Mouse (Mus musculus) hematopoietic multipotent progenitor cell, adult 10-12 weeks (in vitro differentiated cells): ENCODE results near the gene Asnsd1. TPM values are rescaled to one million over a fixed set of nuclear protein-coding genes. Genes with fewer than 3 reads are reported as not detected.

Experiments used
- polyA plus RNA-seq: library from polyadenylated mRNA; stranded (reverse); fragments of >175 nt; gene quantifications from 2 replicates; pipeline ENCODE4 v1.2.3, GENCODE M21; 2012; ENCODE audit warnings: low replicate concordance

The Asnsd1 gene
- polyA plus RNA-seq, result 19.9 and 28.4 TPM in 2 replicates

DNA sequence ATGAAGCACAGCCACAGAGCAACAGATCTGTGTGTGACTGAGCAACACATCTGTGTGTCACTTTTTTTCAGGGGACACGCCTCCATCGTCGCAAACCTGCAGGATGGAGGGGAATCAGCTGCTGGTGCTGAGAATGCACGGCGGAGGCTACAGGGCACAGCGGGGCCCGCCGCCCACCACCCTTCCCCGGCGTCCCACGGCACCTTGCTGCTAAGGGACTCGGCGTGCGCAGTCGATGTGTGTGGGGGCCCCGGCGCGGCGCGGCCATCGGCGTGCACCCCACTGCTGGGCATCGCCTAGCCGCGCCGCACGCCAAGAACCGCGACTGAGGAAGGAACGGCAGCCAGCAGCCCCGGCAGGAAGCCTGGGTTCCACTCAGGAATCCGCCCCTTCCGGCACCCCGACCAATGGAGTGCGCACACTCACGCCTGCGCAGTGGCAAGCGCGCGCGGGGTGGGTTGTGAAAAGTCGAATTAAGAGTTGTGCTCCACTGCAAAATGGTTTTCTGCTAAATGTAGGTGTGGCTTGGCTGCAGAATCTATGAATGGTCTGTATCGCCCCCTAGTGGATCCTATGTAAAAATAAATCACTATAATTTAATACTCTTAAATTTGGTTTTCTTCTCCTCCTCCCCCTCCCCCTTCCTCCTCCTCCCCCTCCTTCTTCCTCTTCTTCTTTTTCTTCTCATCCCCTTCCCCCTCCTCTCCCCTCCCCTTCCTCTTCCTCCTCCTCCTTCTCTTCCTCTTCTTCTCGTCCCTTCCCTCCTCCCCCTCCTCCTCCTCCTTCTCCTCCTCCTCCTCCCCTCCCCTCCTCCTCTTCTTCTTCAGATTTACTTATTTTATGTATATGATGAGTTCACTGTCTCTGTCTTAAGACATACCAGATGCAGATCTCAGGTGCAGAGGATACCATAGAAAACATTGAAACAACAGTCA is at the start of gene Asnsd1, which contains the start of the genes Asdurf and Gm28551:
TSS of gene Asnsd1 (minus strand) at position 426 of the 935 bp plus-strand sequence.
TSS of gene Asdurf (minus strand) at position 293 of the 935 bp plus-strand sequence.
TSS of gene Gm28551 (minus strand) at position 341 of the 935 bp plus-strand sequence.

DNA sequence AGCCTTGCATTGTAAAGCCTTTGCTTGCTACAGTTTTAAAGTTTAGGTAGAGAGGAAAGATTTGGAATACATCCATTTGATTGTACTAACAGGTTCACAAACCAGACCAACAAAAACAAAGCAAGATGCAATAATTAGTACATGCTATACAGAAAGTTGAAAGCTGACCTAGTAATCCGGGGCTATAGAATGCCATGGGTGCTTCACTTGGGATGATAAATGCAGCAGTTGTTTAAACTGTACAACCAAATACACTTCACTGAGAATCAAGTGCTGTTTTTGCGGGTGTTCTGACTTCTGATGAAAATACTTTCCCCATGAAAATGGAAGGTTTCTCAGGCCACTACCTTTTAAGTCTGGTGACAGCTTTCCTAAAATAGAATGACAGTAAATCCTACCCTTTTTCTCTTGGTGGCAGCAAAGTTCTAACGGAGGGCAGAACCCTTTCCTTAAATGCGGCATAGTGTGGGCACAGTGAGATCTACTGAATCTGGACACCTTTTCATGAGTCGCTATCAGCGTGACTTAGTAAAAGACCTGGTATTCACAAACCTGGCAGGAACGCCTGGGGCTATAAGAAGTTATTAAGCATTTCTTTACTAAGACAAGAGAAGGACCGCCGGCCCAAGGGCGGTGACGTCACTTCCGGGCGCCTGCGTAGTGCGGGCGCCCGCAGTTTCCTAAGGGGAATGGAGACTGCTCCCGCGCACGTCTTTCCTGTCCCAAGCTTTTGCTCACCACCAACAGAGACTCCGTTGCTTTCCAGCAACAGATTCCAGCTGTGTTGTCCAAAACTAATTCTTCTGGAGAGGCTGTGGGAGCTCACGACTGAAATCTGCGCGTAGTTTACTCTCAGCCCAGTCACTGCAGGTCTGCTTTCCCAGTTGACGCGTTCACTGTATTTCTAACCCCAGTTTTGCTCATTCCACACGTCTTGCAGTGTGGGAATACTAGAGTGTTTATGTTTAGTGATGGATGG is 39.3 kb downstream of the Asnsd1 start, which contains the start of gene Osgepl1:
TSS of gene Osgepl1 (plus strand) at position 636 of the 979 bp plus-strand sequence.

DNA sequence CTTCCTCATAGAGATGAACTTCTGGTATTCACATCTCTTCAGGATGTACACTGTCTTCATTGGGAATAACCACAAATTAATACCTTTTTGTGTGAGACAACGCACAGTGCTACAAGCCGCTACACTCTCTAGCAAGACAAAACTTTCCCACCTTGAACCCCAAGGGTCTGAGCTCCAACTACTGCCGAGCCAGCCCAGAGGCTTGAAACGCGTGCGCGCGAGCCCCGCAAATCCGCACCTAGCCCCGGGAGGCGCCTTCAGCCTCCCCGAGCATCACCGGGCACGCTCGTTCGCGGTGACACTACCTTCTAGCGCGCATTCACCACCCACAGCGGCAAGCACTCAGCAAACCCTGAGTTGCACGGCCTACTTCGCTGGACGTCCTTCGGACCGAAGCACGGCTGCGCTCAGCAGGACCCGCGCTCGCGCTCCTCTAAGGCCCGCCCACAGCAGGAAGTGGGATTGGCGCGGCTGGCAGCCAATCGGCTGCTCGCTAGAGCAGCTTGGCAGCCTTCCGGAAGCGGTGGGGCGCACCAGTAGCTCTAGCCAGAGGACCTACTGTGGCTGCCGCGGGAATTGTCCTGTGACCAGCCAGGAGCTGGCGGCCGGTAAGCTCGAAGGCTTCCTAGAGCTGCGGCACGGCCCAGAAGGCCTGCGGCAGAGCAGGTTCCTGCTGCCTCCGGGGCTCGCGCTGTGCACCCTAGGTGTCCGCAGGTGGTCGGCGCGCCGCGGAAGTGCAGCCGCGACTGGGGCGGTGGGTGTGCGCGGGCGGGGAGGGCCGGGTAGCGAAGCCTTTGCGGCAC is 55.8 kb downstream of the Asnsd1 start, which contains the start of the genes Pms1, Ormdl1 and Gm28778:
TSS of gene Pms1 (minus strand) at position 438 of the 803 bp plus-strand sequence.
TSS of gene Ormdl1 (plus strand) at position 515 of the 803 bp plus-strand sequence.
TSS of gene Gm28778 (plus strand) at position 531 of the 803 bp plus-strand sequence.

Other genes with a start within 250 kb of the Asnsd1 start
- not detected in 2 replicates for gene 1700019A02Rik, start 165.1 kb downstream of the Asnsd1 start, polyA plus RNA-seq
- 1.3 and 2.9 TPM in 2 replicates for gene Pms1, start 55.7 kb downstream of the Asnsd1 start, polyA plus RNA-seq
- gene Ormdl1, start 55.7 kb downstream of the Asnsd1 start, polyA plus RNA-seq, result 0.58 and 2.0 TPM in 2 replicates
- gene Gm28778, start 55.6 kb downstream of the Asnsd1 start, polyA plus RNA-seq, result not detected in 2 replicates
- 0.45 and 1.2 TPM in 2 replicates for gene Osgepl1, start 39.1 kb downstream of the Asnsd1 start, polyA plus RNA-seq
- 41.8 TPM in 1 of 2 replicates, not detected in the other for gene Asdurf, start 133 bp downstream of the Asnsd1 start, polyA plus RNA-seq
- not detected in 2 replicates for gene Gm28551, start 85 bp downstream of the Asnsd1 start, polyA plus RNA-seq